Mouse (Mus musculus) thymus, adult 2 months (tissue): Measurements from ENCODE around the gene Serpinb9b.

Experiments
- CTCF ChIP-seq: fragments of 200-500 bp; IDR thresholded peaks from 2 replicates; pipeline ENCODE4 v1.5.1; 2012; ENCODE audit warnings: mild to moderate bottlenecking, control low read depth, low read length, moderate library complexity, borderline replicate concordance; ENCODE audit not compliant: control insufficient read depth, poor library complexity, insufficient read depth; ENCODE audit errors: extremely low read depth
- POLR2A ChIP-seq: fragments of 200-500 bp; IDR thresholded peaks from 2 replicates; pipeline ENCODE4 v1.6.1; 2012; ENCODE audit warnings: mild to moderate bottlenecking, low read length, control low read depth, moderate library complexity; ENCODE audit not compliant: control insufficient read depth, poor library complexity, insufficient read depth; ENCODE audit errors: extremely low read depth

DNA sequence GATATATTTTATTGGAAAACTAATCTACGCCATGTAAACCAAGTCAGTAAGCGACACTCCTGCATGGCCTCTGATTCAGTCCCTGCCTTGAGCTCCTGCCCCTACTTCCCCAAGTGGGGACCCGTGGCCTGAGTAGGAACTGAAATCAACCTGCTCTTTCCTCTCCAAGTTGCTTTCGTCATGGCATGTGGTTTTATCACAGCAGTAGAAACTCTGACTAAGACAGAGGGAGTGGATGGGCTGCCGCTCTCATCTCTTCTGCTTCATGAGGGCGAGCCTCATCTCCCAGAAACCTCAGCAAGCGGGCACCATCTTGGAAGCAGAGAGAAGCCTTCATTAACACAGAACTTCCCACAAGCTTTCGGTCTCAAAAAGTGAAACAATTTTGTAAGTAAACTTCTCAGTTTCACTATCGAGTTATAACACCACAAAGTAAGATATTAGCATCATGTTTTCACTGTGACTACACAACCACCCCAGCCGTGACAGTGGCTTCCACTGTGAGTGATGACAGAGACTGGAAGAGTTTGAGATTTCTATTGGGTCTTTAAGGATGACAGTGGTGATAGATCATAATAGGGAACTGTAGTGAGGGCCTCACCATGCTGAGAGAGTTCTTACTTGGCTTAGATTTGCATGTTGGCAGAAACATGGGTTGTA lies 49.9 kb downstream of the Serpinb9b start:
- TF ChIP-seq CTCF (no peak), POLR2A (no peak)
